Mouse (Mus musculus) ovary, adult 18-20 months (tissue): Measurements from ENCODE around the gene Olfr918.

Experiments
- DNase-seq: peaks from one replicate; pipeline ENCODE4 v3.0.0; 2022; ENCODE audit warnings: low spot score, mixed read lengths

Gene Olfr918

DNA sequence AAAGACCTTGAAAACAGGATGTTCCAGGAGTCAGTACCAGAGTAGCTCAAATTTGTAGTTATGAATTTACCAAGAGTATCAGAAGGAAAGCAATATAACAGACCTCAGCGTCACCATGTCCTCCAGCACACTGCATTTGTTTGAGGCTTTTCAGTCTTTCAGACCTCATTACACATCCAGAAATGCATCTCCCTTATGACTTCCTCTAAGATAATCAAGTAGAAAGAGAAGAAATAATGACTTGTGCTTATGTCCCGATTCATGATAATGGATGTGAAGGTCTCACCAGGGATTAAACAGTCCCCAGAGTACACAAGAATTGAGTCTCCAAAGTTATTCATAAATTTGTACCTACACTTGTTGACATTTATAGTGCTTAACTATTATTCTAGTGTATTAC lies at the start of gene Olfr918:
Gene Olfr918, minus strand, starts transcription at position 101 of the 400 bp plus-strand sequence.
- no peak for DNase-seq

DNA sequence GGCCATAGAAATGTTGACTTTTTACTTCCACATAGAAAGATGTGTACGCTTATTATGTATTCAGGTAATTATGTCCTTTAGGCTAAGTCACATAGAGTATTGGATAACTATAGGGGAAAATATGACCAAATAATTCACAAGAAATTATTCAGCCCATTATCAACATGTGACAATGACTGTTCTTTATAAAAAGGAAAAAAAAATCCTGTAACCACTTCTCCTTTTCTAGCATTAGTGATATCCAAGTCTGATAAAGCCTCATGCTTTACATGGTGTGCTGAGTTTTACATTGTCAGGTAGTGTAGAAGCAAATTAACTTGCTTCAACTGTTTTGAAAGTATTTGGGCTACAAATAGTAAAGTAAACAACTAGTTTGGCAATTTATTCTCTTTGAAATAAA lies 49.6 kb upstream of the Olfr918 start:
- no peak for DNase-seq

DNA sequence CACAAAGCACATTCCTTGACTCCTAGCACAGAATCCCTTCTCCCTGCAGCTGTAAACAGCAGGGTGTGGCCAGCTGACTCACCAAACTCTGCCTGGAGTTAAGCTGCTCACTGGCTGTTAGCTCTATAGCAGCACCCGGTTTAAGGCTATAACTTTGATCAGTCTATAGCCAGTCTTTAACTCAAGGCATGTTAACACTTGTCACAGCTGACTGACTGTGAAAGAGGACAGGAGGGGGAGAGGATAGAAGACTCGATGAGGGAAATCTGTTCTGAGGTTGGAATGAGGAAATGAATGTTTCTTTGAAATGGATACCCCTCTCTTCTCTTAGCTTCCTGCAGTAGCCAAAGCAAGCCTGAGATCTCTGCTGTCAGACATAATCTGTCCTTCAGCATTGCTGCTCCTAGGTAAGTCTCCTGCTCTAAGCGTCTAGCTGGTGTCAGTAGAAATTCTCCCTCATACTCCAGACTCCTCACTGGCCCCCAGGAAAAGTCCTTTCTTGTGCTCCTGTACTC lies 44.6 kb upstream of the Olfr918 start:
- no peak for DNase-seq

DNA sequence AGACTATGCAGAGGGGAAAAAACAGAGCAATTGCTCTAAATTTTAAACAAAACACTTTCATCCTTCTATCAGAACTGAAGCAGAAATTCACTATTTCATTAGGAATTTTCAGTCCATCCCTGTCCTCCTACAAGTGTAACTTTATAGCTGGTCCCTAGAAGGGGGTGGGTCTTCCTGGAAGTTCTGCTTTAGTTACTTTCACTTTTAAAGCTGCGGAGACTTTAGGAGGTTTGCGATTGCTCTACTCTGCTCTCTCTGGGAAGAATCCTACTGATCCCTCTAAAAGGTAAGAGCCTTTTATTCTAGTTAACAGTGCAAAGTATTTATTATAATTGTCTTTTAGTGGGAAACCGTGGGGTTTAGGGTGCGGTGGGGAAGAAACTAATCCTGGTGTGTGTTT lies 43.7 kb upstream of the Olfr918 start, which contains the start of gene Vwa5a:
Gene Vwa5a, plus strand, starts transcription at position 167 of the 400 bp plus-strand sequence.
- DNase-seq: no peak

DNA sequence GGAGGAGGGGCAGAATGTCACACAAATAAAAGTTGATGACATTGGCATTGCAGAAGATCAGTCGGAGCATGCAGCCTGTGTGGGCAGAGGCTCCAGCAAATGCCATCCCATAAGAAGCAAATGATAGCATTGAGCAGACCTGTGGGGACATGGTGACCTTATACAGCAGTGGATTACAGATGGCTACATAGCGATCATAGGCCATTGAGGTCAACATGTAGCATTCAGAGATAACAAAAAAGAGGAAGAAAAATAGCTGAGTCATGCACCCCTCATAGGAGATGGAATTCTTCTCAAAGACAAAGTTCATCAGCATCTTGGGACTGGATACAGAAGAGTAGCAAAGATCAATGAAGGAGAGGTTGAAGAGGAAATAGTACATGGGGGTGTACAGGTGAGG lies 1.5 kb downstream of the Olfr918 start:
- no peak for DNase-seq

DNA sequence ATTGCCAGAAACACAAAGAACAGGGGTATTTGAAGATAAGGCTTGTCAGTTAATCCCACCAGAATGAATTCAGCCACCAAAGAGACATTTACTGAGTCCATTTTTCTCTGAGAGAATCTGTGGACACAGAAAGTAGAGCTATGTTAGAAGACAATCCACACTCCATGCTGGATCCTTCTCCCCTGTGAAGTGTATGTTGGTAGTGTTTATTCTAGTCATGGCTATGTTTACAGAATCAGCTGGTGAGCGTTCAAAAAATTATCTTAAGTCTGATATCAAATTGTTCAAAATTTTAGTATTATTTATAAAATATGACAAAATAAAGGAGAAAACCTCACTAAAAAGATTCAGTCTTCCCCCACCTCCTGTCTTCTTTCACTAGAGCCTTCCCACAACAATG lies 8.7 kb downstream of the Olfr918 start, which contains the start of gene Olfr917:
Gene Olfr917, minus strand, starts transcription at position 101 of the 400 bp plus-strand sequence.
- no peak for DNase-seq

DNA sequence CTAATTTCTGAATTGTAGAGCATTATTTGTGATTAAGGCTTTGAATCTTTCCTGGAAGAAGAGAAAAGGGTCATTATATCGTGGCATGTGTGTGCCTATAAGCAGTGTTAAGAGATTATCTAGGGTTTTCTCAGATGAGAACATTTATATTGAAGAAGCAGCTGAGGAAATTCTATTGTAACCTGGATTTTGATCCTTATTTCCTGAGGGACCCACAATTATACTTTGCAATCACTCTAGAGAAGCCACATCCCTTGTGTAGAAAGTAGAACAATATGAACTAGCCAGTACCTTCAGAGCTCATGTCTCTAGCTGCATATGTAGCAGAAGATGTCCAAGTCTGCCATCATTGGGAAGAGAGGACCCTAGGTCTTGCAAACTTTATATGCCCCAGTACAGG lies 14.6 kb downstream of the Olfr918 start, which contains the start of gene Olfr916:
Gene Olfr916, minus strand, starts transcription at position 101 of the 400 bp plus-strand sequence.
- no peak for DNase-seq

DNA sequence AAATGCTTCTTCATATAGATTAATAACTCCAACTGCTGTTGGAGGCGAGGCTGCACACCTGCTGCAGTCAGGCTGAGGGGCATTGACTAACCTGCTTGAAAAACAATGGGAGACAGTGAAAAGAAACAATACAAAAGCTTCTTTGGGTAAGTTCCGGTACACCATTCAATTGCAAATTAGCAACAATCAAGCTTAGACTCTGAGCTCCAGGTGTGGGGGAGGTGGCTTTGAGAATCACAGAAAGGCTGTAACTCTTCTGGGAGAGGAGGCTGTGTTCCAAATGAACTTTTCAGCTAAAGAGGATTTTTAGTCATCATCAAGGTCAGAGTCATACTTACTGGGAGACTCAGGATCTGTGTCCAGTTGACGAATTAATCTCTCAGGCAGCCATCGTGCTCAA lies 42.0 kb downstream of the Olfr918 start:
- DNase-seq: no peak
